Mouse (Mus musculus) cerebellum, adult (tissue): Measurements from ENCODE around the gene Plce1.

Source experiments
- ATAC-seq: cut with Nextera tagmentation; 2 replicates; pipeline ENCODE4 v1.9.2; 2017; ENCODE audit warnings: mild to moderate bottlenecking, moderate library complexity, mixed read lengths; ENCODE audit not compliant: insufficient number of reproducible peaks, low FRiP score, low TSS enrichment

The Plce1 gene

DNA sequence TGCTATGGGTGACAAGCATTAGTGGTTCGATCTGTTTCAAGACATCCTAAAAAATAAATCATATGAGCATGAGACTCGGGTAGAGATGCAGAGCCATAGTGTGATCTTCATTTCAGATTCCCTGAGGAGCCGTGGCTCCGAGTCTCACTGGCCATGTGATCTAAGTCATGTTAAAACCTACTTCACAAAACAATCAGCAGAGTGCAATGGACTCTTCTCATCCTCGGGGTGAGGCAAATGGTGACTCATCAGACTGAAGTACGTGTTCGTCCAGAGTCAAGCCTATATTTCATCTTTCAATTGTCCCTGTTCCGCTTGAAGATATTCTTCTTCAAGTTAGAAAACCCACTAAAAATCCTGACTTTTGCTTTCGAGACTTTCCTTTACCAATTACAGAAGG, 302.6 kb downstream of the Plce1 start:
- ATAC-seq, result no peak

DNA sequence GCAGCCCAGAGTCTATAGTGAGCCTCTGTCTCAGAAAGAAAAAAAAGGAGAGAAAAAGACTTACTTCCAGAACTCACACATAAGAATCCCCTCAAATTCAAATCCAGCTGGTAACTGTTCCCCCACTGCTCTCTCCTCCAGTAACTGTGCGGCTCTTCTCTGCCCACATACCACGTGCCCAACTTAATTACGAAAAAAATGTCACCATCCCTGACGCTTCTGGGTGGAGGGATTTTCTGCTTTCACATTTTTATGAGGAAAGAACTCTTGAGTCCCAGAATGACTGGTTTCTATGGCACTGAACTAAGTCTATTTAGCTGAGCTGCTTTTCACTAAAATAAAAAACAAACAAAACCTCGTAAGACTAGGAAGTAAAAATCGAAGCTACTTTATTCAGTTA, 306.8 kb downstream of the Plce1 start:
- ATAC-seq, result no peak

DNA sequence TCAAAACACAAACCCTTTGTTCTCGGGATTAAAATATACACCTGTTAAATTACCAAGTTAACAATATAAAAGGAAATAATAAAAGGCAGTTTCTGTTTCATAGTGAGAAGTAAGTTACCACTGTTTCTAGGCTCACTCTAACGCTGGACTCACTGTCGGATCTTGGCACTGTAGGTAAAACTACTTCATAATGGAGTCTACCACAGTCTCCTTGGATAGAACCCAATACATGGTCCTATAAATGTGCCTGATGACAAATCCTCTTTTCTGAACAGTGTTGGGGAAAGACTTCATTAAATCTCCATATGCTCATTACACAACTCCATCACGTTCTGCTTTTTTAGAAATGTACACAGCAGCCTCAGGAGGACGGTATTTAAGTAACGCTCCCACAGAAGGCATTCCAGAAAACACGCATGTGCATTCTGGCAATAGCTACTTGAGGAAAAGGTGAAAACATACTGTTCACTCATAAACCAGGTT, 312.7 kb downstream of the Plce1 start:
- ATAC-seq, result no peak

DNA sequence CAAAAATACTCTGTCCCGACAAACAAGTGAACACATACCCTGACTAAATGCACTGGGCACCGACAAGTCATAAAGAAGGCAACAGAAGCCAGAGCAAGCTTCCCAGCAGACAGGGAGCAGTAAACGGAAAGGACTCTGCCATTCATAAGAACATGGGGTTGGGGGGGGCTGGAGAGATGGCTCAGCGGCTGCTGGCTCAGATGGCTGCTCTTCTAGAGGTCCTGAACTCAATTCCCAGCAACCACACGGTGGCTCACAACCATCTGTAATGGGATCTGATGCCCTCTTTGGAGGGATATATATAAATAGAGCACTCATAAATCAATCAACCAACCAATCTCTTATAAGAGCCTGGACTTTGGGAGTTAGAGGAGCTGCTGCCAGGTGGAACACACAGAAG, 315.6 kb downstream of the Plce1 start:
- no peak for ATAC-seq

DNA sequence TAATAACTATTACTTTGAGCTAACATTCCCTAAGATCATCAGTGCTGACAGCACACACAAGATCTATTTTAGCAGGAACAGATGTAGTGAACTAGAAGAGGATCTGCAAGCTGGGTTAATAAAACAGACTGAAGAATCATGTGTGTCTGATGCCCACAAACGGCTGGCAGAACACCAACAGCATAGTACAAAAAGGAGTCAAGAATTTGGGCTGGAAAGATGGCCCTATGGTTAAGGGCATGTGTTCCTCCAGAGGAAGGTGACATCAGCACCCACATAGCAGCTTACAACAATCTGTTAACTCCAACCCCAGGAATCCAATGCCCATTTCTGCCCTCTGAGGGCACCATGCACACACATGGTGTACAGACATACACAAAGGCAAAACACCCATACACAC, 317.4 kb downstream of the Plce1 start:
- no peak for ATAC-seq

DNA sequence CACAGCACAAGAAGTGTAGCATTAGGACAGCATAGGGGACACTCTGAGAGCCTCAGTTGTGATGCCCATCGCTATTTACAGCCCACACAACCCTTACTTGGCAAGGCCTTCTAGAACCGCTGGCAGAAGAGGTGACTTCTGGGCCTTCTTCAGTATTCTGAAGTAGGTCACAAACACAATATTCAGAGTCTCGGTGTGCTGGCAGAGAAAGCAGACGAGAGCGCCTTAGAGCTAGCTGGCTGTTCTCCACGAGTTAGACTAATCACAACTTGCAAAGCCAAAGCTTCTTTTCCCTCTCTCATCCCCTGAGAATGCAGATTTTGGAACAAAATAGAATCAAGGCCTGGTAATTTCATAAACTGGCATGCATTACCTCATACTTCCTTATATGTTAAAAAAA, 317.9 kb downstream of the Plce1 start:
- no peak for ATAC-seq

DNA sequence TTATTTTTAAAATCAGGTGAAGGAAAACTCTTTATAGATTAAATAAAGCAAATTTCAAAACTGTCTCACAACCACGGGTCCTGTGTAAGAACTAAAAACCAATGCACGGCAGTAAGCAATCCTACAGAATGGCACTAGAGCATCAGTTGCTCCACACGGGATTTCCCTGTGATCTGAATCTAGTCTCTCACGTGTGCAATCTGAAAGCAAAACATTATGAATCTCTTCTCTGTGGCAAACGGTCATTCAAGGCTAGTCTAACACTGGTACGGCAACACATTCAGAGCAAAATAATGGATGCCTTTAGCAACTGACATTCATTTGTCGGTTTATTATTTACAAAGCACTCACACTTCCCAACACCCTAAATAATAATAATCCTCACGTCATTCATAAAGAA, 337.3 kb downstream of the Plce1 start:
- ATAC-seq, result no peak

DNA sequence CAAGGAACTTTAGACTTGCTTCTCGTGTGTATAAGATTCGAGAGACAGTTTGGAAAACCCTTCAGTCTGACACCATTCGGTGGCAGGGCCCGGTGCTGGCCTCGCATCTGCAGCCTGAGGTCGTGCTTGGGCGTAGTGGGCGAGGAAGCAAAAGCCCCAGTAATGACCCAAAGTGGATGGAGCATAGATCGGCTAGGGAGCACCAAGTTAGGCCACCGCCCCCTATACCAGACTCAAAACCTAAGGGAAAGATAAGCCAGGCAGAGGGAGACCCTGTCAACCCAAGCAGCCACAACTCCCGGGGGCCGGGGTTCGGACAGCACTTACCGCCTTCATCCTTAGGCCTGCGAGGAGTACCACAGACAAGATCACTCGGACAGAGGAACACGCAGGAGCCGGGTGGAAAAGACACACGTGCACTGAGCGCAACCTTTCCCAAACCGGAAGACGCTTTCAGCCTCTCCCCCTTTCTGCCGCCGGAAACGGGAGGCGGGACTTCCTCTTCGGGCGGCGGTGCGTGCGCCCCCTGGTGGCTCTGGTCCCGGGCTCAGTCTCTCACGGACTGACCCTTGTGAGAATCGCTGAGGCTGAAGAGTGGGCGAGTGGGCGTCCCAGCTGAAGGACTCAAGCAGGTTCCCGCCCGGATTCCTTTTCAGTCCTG, 338.0 kb downstream of the Plce1 start, which contains the start of gene Noc3l:
TSS of gene Noc3l (minus strand) at position 472 of the 661 bp plus-strand sequence.
- peak; percentile 94 for ATAC-seq

DNA sequence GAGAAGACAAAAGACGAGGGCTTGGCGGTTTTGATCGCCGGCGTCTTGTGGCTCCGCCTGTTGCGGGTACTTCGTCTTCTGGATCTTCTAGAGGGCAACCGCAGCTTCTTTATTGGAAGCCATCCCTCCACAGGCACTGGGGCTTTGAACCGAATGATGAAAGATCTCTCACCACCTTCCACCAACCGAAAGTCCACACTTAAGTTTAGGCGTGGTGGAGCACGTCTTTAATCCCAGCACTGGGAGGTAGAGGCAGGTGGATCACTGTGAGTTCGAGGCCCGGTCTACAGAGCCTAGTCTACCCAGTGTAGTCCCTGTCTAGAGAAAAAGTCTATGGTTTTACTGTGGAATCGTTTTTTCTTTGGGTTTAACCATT, 338.5 kb downstream of the Plce1 start:
- ATAC-seq, result peak; percentile 65; the same call in 1 of the 2 replicates

DNA sequence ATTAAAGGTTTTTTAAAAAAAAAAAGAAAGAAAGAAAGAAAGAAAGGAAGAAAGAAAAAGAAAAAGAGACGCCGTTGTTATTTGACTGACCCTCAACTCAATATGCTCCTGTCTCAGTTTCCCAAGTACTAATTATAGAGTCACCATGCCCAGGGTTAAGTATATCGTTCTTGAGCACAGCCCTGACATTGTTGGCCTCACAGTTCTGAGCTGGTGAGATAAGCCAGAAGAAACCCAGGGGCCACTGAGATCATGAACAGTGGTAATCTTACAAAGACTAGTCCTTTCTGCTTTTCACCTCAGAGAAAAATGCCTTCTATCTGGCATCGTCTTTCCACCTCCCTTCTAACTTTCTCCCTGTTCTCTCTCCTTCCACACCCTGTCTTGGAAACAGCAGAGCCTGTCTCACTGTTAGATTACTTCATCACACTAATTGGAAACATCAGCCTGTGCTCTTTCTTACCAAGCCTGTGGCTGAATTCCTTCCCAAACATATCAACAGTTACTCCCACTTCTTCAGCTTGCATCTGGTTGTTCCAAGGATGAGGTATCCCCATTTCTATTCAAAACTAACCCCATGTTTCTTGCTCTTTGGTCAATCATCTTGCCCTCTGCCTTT, 339.4 kb downstream of the Plce1 start:
- no peak for ATAC-seq

DNA sequence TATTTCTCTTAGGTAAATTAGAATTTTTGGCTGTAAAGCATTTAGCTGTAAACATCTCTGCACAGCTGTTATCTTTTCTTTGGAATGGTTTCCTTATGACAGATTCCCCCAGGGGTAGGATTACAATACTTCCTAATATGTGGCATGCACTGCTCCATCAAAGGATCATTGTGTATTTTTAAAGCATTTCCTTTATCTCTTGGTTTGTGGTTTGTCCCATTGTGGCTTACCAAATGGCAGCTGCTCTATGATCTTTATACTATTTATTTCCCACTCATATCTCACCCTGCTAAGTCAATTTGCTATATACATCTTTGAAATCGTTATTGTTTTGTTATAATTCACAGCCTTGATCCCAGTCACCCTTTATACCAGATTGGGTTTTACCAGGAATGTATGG, 352.3 kb downstream of the Plce1 start:
- ATAC-seq, result no peak
